Mouse (Mus musculus): ENCODE data around the gene Hoxb5.

Hoxb5 gene

DNA sequence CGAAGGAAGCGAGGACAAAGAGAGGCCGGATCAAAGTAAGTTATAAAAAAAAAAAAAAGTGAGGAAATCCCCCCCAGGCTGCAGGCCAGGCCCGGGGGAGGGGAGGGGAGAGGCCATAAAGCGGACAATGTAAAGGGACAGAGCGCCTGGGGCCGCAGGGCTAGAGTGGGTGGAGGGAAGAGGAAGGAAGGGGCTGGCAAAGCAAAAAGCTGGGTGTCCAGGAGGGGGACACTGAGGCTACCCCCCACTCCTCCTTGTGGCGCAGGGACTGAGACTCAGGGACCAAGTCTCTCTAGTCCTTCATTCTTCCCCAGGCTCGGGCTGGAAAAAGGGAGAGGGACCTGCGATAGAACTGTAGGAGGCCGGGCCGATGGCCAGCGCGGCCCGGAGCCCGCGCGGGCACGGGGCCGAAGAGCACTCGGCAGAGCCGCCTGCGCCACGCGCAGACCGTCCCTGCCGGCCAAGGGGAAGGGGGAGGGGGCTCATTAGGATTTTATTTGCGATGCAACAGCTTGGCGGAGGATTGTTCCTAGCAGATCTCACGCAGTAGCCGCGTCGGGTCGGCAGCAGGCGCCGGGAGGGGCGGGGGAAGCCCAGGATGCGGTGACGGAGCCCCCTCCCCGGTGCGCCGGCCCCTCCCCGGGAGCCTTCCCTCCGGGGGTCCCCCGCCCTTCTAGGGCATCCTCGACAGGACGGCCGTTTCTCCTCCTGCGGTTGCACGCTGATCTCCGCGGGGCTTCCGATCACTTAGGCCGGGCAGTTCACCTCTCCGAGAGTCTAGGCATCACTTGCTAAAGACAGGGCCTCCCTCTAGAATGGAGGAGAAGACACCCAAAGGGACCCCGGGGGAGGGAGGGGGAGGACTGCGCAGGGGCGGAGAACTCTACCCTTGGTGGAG, 30.9 kb upstream of the Hoxb5 start:
- DNase-seq (ENCODE audit: low spot score in 2 of 2): no peak

GRCm38 (mm10) chr11:96274428-96274827, 28.7 kb upstream of the Hoxb5 start:
- no peak for DNase-seq (ENCODE audit: low spot score in 2 of 2)

- no peak for DNase-seq (ENCODE audit: low spot score in 2 of 2)
Observed at GRCm38 (mm10) chr11:96275896-96276295, 27.2 kb upstream of the Hoxb5 start.

DNA sequence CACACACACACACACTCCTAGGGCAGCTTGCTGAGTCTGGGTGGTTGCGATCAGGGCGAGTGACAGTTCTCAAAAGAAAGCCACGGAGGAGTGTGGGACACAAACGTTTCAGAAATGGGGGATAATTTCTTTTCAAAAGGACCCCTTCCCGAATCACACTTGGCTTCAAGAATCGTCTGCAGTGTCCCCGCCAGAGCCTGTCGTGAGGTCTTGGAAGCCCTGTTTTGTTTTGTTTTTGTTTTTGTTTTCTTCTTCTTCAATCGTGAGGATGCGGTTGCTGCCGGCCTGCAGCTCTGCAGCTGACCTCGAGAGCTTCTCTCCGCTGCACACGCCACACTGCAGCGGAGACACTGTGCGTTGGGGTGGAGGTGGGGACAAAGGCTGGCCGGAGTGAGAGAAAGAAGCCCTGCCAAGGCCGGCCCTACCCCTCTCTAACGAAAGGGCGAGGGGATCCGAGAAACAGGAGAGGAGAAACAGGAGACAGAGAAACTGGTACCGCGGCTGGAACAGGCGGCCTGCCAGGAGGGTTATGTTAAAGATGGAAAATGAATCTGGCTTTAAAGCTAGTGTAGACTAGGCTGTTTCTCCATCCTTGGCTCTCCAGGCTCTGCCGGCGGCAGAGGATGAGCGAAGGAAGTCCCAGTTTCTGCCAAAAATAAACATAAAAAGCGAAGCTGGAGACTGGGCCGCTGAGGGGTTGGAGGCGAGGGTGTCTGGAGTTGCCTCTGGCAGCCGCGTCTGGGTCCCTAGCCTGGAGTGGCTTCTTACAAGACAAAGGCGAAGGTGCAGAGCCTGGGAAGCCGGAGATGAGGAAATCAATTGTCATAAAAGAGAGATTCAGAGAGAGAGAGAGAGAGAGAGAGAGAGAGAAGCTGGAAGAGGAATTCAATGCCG, 25.7 kb upstream of the Hoxb5 start:
- DNase-seq (ENCODE audit: low spot score in 2 of 2): no peak

DNA sequence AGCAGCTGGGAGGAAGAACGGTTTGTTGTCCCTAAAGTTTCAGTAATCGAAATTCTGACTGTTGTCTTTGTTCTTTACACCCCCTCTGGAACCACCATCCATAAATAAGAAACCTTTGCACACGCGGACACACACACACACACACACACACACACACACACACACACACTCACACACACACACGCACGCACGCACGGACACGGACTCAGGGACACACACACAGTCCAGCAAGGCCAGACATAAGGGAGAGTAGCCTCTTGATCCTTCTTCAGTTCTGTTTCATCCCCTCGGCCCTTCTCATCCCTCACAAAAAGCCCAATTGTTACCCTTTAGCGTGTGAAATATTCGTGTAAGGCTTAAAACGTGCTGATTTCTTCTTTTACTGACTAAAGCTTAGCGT, 24.8 kb upstream of the Hoxb5 start:
- no peak for DNase-seq (ENCODE audit: low spot score in 2 of 2)

- peak; percentile 36 to 76 for DNase-seq (ENCODE audit: low spot score in 2 of 2)
Observed at GRCm38 (mm10) chr11:96278773-96279172, 24.4 kb upstream of the Hoxb5 start.

GRCm38 (mm10) chr11:96279421-96280233, 23.5 kb upstream of the Hoxb5 start:
- DNase-seq (ENCODE audit: low spot score in 2 of 2): no peak

DNA sequence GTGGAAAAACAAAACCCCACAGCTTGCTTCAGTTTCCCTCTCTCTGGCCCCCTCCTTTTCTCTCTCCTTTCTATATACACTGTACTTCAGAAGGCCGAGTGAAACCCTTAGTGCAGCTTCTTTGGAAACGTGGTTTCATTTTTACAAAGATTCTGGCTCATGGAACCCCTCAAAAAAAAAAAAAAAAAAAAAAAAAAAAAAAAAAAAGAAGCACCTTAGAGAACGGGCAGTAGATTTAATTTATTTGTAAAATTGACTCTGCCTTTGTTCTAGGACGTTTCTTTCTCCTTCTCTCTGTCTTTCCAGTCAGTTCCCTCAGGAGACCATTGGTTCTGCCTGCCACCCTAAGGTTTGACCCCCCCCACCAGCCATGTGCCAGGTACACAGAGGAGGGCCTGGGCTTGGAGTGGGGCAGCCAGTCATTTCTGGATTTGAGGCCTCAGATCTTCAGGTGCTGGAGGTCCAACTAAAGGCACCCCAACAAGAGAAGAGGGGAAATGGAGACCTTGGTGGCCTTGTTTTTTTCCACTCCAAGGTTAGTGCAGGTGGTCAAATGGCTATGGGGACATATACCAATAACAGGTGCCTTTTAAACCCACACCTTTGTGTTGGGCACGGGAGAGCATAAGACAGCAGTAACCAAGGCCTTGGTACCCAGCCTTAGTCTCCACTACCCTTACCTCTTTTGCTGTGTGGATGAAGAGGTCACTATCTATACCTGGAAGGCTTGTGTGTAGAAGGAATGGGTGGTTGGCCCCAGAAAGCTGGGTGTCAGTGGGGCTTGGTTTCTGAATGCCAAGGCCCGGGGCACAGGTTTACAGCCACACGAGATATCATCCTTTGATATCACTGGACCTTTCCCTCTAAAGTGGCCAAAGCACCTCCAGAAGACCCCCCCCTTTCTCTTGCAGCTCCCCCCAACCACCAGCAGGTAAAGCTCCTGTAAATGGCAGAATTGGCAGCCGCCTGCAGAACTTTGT, 22.4 kb upstream of the Hoxb5 start:
- no peak for DNase-seq (ENCODE audit: low spot score in 2 of 2)

DNA sequence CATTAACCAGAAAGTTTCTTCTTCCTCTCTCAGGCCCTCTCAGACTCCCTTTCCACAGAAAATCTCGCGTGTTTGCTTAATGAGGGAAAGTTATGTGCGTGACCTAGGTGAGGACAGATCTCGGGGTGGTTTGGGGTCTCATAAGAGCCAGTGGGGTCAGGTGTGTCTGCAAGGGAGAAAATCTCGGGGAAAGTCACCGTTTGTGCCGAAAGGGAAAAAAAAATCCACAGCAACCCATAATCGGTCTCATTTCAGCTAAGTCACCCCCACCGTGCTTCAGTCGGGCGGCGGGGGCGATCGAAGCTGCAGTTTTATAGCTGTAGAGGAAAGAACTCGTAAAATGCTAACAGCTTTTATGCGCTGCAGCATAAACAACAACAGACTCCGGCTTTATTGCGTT, 21.7 kb upstream of the Hoxb5 start:
- DNase-seq (ENCODE audit: low spot score in 2 of 2): no peak

GRCm38 (mm10) chr11:96281855-96282570, 21.1 kb upstream of the Hoxb5 start, which contains the start of gene Hoxb8:
Gene Hoxb8, plus strand, starts transcription at chr11:96281905.
- DNase-seq (ENCODE audit: low spot score in 2 of 2): no peak

DNA sequence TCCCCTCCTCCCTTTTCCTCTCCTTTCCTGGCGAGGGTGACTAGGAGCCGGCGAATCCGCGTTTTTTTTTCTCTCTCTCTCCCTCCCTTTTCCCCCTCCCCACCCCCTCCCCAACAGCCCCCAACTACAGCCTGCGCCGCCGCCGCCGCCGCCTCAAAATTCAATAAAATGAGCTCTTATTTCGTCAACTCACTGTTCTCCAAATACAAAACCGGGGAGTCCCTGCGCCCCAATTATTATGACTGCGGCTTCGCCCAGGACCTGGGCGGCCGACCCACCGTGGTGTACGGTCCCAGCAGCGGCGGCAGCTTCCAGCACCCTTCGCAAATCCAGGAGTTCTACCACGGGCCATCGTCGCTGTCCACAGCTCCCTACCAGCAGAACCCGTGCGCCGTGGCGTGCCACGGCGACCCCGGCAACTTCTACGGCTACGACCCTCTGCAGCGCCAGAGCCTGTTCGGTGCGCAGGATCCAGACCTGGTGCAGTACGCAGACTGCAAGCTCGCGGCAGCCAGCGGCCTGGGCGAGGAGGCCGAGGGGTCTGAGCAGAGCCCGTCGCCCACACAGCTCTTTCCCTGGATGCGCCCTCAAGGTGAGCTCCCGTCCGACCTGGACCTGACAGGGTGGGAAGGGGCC, 20.2 kb upstream of the Hoxb5 start:
- DNase-seq (ENCODE audit: low spot score in 2 of 2): no peak

- DNase-seq (ENCODE audit: low spot score in 2 of 2): peak in 1 of 2 experiments; percentile 18
Observed at GRCm38 (mm10) chr11:96284041-96284749, 18.9 kb upstream of the Hoxb5 start.

GRCm38 (mm10) chr11:96284774-96285734, 18.1 kb upstream of the Hoxb5 start:
- DNase-seq (ENCODE audit: low spot score in 2 of 2): no peak

DNA sequence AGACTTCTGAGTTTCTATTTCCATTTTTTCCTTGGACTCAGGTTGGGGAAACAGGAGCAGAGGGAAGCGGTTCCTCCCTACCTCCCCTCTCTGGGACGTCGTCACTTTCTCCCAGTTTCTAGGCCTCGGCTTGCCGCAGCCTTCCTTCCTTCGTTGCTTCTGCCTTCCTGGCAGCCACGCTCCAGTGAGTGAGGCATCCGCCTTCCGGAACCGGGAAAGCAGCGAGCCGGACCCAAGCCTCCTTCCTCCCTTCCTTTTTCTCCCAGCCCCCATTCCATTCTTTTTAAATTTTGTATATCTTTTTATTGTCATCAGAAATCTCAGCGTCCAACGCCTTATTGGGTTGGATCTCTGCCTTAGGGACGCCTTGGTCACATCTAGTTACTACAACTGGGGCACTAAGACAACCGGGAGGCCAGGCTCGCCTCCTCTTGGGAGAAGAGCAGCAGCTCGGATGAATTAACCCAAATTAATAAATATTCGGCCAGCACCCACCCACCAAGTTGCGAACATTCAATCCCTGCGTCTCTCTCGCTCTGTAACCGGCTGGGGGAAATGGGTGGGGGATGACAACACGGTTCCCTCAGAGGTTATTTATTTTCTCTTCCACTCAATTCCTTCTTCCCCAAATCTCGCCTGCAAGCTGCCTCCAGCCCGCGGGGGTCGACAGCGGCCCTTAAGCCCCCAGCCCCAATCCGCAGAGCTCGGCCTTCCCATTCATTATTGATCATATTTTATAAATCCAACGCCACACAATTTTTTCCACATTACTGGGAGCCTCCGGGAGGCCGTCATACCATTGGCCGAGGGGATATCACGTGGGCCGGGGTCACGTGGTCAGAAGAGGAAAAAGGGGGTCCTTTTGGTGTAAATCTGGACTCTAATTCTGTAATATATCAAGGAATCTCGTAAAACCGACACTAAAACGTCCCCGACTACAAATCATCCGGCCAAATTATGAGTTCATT, 17.1 kb upstream of the Hoxb5 start, which contains the start of gene Hoxb7:
Gene Hoxb7 (plus strand): TSS at position 853 of the 968 bp plus-strand sequence.
- DNase-seq (ENCODE audit: low spot score in 2 of 2): no peak

DNA sequence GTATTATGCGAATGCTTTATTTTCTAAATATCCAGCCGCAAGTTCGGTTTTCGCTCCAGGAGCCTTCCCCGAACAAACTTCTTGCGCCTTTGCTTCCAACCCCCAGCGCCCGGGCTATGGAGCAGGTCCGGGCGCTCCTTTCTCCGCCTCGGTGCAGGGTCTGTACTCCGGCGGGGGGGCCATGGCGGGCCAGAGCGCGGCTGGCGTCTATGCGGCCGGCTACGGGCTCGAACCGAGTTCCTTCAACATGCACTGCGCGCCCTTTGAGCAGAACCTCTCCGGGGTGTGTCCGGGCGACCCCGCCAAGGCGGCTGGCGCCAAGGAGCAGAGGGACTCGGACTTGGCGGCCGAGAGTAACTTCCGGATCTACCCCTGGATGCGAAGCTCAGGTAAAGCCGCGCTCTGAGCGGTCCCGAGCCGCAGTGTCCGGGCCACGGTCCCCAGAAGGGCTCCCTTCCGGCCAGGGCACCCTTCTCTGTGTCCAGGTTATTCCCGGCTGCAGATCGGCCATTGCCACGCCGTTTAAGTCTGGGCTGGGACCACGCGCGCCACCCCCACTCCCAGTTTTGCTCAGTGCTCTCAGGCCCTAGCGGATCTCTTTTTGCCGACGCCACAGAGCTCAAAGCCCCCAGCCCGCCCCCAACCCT, 16.3 kb upstream of the Hoxb5 start:
- DNase-seq (ENCODE audit: low spot score in 2 of 2): no peak

DNA sequence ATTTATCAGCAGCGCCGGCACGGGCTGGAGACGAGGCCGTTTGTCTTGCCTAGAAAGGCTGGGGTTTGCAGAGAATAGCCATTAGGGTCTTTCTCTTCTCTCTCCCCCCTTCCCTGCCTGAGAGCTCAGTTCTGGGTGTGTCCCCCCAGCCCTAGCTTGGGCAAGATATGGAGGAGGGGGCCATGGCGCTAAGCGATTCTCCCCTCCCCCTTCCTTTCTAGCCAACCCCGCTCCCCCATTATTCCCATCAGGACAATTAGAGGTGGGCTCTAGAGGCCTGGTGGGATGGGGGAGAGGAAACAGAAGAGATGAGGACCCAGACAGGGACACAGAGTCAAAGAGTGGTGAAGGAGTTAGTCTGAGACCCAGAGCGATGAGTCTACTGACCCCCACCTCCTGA, 15.7 kb upstream of the Hoxb5 start:
- DNase-seq (ENCODE audit: low spot score in 2 of 2): no peak

All from thymus, postnatal 10 days (tissue).